Mouse (Mus musculus) adrenal gland, adult 8-10 months (tissue): ENCODE measurements around the gene Rnf133. TPM values are rescaled to one million over a fixed set of nuclear protein-coding genes. Genes with fewer than 3 reads are reported as not detected.

Source experiments
- DNase-seq: peaks from one replicate; pipeline ENCODE4 v3.0.0; 2022
- total RNA-seq, 4 experiments: library from RNA; stranded (reverse); gene quantifications; 2 replicates each; pipeline ENCODE4 v1.2.4; 2022

The Rnf133 gene
- total RNA-seq = under 1 TPM in 1 of 4 experiments, not detected in 3; 0.21 TPM

DNA sequence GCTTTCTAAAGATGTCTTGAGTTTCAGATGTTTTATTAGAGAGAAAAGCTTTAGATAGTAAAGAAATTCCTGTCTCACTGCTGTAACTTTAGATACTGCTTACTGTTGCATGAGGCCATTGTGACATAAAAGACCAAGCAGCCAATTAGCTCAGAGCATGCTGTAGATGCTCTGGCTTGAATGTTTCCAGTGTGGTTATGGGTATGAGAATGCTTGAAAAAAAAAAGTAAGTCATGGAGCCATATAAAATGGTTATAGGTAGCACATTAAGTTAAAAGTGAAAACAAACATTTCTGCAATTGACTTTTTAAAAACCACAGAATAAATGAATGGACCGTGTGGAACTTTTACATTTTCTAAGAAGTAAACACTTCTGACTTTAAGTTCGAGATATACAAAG lies at the start of gene Rnf133:
Rnf133 (minus strand) TSS at position 101 of the 400 bp plus-strand sequence.
- no peak for DNase-seq

DNA sequence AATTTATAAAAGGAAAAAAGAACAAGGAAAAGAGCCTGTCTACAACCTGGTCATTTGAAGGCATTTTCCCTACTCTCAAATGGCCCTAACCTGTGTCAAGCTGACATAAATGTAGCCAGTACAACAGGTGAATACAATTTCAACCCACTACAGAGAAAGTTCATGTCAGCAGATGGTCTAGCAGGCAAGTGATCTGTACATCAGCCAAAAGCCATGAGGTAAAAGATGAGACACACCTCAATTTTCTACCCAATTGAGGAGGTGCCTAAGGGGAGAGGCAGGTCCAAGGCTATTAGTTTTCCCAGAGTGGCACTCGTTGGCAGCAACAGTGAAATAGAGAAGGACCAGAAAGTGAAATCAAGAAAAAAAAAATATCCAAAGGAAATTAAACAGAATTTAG lies 28.1 kb upstream of the Rnf133 start:
- DNase-seq = no peak

DNA sequence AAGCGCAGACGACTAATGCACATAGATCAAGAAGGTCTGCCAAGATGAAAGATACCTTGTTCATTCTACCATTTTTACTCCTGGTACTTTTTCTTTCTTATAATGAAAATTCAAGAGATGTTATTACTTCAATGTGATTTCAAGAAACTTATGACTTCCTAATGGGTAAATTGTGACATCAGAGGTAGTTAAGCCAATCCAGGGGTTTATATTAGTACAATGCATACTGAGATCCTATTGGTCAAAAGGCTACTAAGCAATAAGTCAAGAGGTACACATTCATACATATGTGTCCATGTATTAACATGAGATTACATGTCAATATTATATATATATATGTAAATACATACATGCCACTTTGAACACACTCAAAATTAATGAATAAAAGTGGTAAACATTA lies 4.9 kb upstream of the Rnf133 start, which contains the start of gene Rnf148:
Rnf148 (minus strand) TSS at position 101 of the 400 bp plus-strand sequence.
- no peak for DNase-seq

DNA sequence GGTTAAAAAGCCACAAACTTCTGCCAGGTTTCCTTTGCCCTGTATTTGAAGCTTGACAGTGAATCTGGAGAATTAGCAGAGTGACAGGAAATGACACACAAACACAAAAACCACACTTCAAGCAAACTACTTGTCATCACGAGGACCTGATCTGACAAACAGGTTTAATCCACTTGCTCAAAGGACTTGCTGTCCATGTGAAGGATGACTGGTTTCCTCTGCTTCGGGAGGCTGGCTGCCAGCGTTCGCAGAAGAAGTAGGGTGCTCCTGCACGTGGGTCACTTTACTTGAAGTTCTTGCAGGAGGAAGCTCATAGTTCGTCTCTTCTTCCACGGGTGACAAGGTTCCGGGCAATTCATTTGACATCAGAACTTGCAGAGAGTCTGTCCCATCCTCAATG lies 1.4 kb downstream of the Rnf133 start:
- no peak for DNase-seq

DNA sequence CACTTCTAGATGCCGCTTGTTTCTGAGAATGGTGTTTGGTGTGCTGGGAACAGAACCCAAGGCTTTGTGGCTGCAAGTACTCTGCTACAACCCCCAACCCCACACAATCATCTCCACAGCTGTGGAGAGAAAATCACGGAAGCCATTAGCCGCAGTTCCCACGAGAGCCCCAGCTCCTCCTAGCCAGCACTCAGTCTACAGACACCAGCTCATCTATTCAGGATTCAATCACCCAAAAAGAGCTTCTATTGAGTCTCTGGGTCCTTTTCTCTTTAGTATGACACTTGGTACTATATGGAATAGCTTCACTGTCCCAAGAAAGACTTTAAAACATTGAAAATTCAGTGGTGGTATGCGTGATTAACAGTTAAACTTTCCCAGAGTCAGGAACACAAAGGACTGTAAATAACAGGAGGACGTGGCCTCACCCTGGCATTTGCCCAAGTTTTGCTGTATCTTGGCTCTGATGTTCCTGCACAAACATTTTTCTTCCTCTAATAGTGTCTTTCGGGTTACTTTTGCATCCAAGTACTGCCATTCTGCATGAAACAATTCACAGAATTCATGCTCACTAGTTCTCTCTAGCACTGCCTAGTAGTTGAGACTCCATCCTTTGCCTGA lies 2.4 kb downstream of the Rnf133 start:
- no peak for DNase-seq

DNA sequence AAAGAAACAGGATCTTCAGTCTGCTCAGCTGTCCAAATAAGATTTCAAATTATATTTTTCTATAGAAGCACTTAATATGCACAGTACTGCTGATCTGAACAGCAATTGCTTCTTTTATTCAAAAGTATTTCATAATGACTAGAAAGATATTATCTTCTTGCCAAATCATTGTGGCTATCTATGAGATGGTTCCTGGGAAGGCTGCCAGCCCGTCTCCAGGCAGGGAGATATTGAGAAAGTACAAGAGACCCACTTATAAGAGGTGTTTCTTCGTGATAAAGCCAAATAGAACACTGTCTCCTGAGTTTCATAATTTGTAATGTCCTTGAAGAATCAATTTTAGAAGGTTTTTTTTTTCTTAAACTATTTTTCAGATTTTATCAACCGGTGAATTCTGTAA lies 13.0 kb downstream of the Rnf133 start:
- peak; percentile 35 for DNase-seq

DNA sequence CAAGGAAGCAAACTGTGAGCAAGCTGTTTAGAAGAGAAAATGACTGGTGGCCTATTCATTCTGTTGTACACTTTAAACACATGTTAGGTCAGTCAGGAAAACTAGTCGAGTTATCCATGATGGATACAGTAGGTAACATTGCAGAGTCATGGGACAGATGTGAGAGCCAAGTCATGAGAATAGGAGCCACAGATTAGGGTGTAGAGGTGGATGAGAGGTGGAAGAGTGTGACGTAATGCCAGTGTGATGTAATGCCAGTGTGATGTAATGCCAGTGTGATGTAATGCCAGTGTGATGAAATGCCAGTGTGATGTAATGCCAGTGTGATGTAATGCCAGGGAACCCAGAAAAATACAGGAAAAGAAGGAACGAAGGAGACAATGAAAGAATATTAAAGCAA lies 14.9 kb downstream of the Rnf133 start:
- DNase-seq = no peak

DNA sequence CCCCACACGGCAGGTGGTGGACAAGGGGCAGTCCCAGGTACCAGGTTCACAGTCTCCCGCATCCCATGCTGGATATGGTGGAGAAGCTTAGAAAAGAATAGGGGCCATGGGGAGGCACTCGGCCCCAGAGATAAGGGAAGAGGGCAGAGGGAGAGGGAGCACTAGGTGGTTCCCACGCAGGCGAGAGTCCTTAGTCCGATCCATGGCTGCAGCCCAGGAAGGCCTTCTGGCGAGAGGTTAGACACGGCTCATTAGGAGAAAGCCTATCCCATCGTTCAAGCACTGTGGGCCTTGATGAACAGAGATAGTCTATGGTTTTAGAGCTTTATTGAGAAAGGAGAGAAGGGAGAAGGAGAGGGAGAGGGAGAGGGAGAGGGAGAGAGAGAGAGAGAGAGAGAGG lies 16.1 kb downstream of the Rnf133 start:
- no peak for DNase-seq

DNA sequence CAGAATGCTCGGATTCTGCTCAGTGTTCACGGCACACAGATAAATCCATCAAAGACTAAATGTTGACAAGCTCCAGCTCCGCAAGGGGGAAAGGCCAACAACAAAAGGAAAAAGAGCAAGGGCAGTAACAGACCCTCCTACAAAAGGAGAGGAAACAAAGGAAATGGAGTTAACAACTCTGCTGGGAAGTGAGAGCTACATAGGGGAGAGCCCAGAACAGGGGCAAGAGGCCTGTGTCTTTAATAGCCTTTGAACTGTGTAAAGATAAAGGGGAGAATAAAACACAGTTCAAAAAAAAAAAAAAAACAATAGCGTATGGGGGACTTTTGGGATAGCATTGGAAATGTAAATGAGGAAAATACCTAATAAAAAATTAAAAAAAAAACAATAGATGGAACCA lies 19.6 kb downstream of the Rnf133 start:
- DNase-seq = no peak

Other genes with a start within 250 kb of the Rnf133 start
- not detected for gene Rnf148, start 4.8 kb upstream of the Rnf133 start, total RNA-seq
- gene Cadps2, start 189.1 kb upstream of the Rnf133 start, total RNA-seq = 10 to 100 TPM in 2 of 4 experiments, 1 to 10 TPM in 2; 1.6 to 11.2 (median 6.4) TPM